Mouse (Mus musculus) G1E (cell line): Measurements from ENCODE around the gene Usp5.

ENCODE experiments used
- CTCF ChIP-seq: IDR thresholded peaks from 2 replicates; pipeline ENCODE4 v1.5.1; 2012; ENCODE audit warnings: low read depth, low read length, inconsistent platforms, mixed read lengths
- GATA2 ChIP-seq: IDR thresholded peaks from 2 replicates; pipeline ENCODE4 v1.6.1; 2012; ENCODE audit warnings: low read depth, low read length, inconsistent platforms, borderline replicate concordance
- TAL1 ChIP-seq: conservative IDR thresholded peaks from 2 replicates; pipeline ENCODE4 v1.6.1; 2012; ENCODE audit warnings: low read depth, low read length, inconsistent platforms, mixed read lengths

DNA sequence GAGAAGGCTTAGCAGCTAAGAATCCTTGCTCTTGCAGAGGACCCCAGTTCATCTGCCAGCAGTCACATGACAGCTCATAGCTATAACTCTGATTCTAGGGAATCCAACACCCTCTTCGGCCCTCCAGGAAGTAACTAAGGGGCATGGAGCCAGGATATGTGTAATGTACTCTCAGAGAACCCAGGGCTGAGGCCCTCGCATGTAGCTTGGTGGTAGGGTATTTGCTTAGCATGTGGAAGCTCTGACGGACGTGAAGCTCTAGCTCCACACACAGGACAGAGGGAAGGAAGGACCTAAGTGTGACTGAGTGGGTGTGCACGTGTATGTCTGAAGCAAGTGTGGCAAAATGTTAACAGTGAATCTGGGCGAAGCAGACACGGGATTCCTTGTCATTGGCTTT, 7.1 kb upstream of the Usp5 start:
- TF ChIP-seq TAL1 (no peak), CTCF (no peak), GATA2 (no peak)
